Mouse (Mus musculus): Measurements from ENCODE around the gene Dctd. TPM values are rescaled to one million over a fixed set of nuclear protein-coding genes. Genes with fewer than 3 reads are reported as not detected.
"Not testable (repeated sequence)": the region's sequence is repeated elsewhere in the genome, so short reads cannot be mapped to it uniquely, and the experiment has no call there.

Dctd gene
- polyA plus RNA-seq, 1 experiment, result 20.4 TPM

- DNase-seq (ENCODE audit: low spot score), result no peak
Measured at GRCm38 (mm10) chr8:48145766-48146165, 46.9 kb downstream of the Dctd start.

GRCm38 (mm10) chr8:48146449-48146848, 47.6 kb downstream of the Dctd start:
- DNase-seq (ENCODE audit: low spot score), result no peak

- no peak for DNase-seq (ENCODE audit: low spot score)
Measured at GRCm38 (mm10) chr8:48152062-48152738, 53.3 kb downstream of the Dctd start.

DNA sequence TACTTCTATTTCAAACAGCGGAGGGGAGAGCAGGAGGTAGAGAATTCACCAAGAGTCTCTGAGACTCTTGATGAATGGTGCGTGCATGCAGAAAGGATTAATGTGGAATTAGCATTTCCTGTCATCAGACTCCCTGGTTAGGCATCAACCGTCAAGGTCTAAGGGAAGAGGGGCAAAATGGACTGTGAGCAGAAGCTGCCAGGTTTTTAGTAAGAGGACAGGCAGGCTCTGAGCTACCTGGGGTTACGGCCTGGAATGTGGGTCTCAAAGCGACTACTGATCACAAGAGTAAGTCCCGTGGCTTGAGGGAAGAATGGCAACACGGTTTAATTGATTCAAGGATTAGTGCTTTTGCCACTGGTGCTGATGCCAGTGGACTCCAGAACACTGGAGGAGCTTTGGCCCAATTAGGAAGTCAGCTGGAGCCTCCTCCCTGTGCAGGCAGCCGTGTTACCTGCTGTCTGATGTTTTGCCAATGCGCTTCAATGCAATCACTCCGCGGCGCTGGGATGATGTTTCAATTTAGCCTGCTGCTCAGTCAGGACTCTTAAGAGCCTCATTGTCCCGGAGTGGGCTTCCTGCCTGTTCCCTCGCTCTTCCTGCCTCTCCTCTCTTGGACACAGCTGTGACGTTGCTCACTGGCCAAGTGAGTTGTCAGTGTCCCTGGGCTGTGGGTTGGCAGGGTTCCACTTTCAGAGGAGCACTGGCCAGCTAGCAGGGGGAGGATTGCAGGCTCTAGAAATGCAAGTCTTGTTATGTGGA, 54.6 kb downstream of the Dctd start:
- no peak for DNase-seq (ENCODE audit: low spot score)

GRCm38 (mm10) chr8:48157718-48158117, 58.8 kb downstream of the Dctd start:
- DNase-seq (ENCODE audit: low spot score), result no peak

DNA sequence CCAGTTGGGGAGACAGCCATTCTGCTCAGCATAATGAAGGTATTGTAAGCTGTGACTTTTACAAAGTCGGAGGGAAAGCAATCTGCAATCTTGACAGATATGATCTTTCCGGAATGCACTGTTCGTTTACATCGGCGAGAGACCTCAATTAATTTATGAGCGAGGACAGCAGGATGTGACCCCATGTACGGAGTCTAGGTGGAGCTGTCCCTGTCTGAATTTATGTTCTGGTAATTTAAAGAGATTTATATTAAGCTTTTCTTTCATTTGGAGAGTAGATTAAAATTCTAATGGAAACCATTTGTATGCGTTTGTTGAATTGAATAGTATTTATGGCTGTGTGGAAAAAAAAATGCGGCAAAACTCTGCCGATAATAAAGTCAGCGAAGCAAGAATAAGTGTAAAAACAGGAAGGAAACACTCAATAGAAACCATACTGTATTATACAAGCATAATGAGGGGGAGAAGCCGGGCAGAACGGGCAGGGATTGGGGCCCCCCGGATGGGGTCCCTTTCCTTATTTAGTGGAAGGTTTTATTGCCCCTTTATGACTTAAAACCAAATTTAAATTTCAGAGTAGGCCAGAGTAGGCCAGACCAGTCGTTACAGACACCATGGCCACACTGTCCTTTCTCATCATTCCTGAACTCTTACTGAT, 59.8 kb downstream of the Dctd start:
- no peak for DNase-seq (ENCODE audit: low spot score)

DNA sequence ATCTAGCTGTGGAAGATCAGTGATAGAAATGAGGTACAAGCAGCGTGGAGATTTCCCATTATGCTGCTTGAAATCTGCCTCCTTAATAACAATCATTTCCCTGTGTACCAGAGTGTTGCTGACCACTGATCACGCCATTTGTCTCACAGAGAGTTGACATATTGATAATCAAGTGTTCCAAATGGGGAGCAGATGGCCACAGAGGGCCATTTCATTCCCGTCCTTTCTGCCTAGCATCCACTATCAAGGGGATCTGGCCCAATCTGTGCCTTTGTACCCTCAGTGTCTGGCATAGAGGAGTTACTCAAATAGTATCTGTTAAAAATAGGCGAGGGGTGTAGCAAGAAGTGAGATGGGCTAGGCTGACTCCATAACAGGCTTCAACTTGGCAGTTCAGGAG, 78.5 kb downstream of the Dctd start:
- no peak for DNase-seq (ENCODE audit: low spot score)

DNA sequence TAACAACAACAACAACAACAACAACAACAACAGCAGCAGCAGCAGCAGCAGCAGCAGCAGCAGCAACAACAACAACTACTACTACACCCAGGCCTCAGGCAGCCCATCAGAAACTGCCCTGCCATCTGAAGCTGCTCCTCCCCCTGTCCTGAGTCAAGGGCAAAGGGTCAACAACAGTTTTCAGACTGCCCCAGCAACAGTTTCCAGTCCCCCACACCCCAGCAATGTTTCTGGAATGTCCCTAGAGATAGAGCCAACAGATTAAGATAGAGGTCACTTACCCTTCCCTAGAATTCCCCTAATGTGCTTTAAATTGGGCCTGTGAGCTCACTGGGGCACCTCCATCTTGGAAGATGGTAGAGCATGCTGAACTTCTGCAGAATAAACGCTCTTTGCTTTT, 79.0 kb downstream of the Dctd start:
- no peak for DNase-seq (ENCODE audit: low spot score)

GRCm38 (mm10) chr8:48178993-48179392, 80.1 kb downstream of the Dctd start:
- DNase-seq (ENCODE audit: low spot score), result no peak

DNA sequence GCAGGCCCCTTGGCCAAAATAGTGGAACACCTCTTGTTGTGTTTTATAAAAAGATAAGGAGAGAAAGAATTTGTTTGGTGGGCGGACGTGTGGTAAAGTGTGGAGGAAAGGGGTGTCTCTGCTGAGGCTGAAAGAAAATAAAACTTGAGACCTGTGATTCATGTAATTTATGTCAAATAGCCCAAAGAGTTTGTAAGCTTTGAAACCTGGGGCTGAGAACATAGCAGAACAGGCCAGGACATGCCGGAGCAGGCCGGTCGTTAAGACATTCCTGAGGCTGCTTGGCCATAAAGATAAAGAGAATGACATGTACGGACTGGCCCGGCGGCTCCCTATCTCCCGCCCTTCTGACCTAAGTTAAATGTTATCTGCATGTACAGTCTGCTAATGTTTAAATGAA, 81.3 kb downstream of the Dctd start:
- DNase-seq (ENCODE audit: low spot score), result not testable (repeated sequence)

DNA sequence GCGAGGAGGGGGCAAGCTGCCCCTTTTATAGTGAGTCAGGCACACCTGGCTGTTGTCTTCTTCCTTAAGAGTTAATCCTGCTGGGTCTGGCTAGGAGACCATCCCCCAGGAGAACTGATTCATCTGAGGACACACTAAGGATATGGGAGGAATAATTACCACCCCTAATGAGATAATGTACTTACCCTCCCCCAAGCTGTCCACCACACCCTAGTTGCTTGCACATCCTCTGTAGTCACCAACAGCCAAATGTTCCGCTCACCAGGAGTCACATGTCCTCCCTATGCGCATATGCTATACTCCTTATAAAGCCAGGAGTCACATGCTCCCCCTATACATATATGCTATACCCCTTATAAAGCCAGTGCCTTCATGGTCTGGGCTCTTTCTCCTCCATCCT, 82.1 kb downstream of the Dctd start:
- DNase-seq (ENCODE audit: low spot score), result no peak

DNA sequence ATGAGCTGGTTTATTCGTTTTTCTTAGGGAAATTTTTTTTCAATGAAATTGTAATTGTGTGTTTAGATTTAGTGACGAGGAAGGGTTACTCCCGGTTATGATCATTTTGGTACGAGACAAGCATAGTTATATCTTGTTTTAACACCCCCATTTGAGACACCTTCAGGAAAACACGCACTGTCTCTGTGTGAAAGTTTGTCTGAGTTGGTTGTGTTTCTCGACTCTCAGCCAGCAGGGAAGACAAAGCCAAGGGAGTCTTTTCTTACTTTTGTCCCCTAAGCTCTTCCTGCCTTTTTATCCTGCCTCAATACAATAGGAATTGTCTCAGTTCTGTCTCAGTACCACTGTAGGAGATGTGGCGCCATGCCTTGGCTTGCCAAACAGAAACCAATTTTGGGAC, 84.9 kb downstream of the Dctd start:
- no peak for DNase-seq (ENCODE audit: low spot score)

GRCm38 (mm10) chr8:48188586-48188985, 89.7 kb downstream of the Dctd start:
- DNase-seq (ENCODE audit: low spot score), result no peak

GRCm38 (mm10) chr8:48195971-48196370, 97.1 kb downstream of the Dctd start:
- no peak for DNase-seq (ENCODE audit: low spot score)

GRCm38 (mm10) chr8:48199171-48199570, 100.3 kb downstream of the Dctd start:
- DNase-seq (ENCODE audit: low spot score), result no peak

GRCm38 (mm10) chr8:48202632-48203031, 103.7 kb downstream of the Dctd start:
- DNase-seq (ENCODE audit: low spot score), result no peak

Other genes with a start within 250 kb of the Dctd start
- gene Wwc2, start 108.2 kb upstream of the Dctd start, polyA plus RNA-seq (2012; rRNA removed), result 6.1 and 7.6 TPM in 2 replicates